Mouse (Mus musculus) ES-E14 (cell line): ENCODE data around the gene Gm45623.

Experiments used
- CHD2 ChIP-seq: IDR thresholded peaks from 2 replicates; pipeline ENCODE4 v1.6.1; 2014; ENCODE audit warnings: mild to moderate bottlenecking, low read depth, low read length, inconsistent platforms
- MAFK ChIP-seq: IDR thresholded peaks from 2 replicates; pipeline ENCODE4 v1.6.1; 2014; ENCODE audit warnings: mild to moderate bottlenecking, low read depth, low read length, inconsistent platforms; ENCODE audit not compliant: insufficient read depth
- ZNF384 ChIP-seq: IDR thresholded peaks from 2 replicates; pipeline ENCODE4 v1.6.1; 2012; ENCODE audit warnings: low read depth, low read length, inconsistent platforms

DNA sequence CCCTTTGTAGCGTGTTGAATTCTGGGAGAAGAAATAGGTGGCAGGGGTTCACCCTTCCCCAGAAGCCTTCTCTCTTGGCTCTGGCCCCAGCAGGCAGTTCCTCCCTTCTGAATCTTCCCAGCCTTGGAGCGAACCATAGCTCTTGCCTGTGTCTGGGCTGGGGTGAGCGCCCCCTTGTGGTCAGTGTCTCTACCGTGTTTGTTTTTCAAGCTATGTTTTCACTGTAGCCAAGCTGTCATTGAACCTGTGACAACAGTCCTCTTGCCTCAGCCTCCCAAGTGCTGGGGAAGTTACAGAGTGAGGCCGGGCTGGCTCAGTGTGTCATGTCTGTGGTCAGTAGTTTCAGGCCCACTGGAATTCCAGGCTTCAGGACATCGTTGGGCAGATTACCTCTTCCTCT is 4.9 kb upstream of the Gm45623 start:
- TF ChIP-seq CHD2 (no peak), ZNF384 (no peak), MAFK (no peak)
